Mouse (Mus musculus) heart, adult 8-10 months (tissue): ENCODE measurements at regions not wholly inside any gene's neighbourhood (a gene's known extent, or its start where the extent isn't known, plus 50 kb on each side); places are given as distances from the start of the nearest gene placed in this dataset.
"Not testable (repeated sequence)": the region's sequence is repeated elsewhere in the genome, so short reads cannot be mapped to it uniquely, and the experiment has no call there.

Source experiments
- DNase-seq: peaks from one replicate; pipeline ENCODE4 v3.0.0; 2022; ENCODE audit warnings: low spot score

DNA sequence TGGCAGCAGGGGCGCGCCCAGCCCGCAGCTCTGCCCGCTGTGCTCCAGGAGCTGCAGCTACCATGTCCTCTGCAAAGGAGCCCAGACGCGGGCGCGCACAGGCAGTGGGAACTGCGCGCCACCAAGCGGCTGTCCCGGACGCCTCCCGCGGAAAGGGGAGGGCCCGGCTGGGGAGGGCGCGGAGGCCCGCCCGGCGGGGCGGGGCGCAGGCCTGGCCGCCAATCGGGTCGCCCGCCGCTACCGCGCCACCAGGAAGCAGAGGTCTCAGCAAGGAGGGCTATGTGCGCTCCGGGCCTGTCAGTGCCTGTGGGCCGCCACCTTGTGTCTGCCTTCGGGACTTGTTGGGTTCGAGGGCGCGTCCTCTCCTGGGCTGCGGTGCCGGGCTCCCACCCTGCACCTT, 367.0 kb upstream of the Ywhaq start:
- peak; percentile 24 for DNase-seq

DNA sequence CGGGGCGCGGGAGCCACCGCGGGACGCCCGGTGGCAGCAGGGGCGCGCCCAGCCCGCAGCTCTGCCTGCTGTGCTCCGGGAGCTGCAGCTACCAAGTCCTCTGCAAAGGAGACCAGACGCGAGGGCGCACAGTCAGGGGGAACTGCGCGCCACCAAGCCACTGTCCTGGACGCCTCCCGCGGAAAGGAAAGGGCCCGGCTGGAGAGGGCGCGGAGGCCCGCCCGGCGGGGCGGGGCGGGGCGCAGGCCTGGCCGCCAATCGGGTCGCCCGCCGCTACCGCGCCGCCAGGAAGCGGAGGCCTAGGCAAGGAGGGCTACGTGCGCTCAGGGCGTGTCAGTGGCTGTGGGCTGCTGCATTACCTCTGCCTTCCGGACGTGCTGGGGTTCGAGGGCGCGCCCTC, 361.3 kb upstream of the Ywhaq start:
- DNase-seq, result not testable (repeated sequence)

DNA sequence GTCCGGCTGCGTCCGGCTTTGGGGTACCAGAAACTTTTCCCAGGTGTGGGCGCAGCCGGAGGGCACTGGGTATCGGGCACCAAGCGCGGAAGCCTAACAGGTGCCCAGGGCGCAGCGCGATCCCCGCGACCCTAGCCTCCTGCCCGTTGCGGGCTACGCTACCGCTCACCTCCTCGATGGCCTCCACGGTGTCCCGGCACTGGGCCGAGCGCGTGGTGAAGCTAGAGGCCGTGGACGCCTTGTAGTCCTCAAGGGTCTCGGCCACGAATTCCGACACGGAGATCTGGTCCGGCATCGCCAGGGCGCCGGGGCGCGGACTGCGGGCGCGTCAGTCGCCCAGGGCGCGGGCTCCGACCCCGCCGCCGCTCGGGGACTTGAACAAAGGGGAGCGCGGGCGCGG, 360.9 kb upstream of the Ywhaq start:
- DNase-seq, result not testable (repeated sequence)

DNA sequence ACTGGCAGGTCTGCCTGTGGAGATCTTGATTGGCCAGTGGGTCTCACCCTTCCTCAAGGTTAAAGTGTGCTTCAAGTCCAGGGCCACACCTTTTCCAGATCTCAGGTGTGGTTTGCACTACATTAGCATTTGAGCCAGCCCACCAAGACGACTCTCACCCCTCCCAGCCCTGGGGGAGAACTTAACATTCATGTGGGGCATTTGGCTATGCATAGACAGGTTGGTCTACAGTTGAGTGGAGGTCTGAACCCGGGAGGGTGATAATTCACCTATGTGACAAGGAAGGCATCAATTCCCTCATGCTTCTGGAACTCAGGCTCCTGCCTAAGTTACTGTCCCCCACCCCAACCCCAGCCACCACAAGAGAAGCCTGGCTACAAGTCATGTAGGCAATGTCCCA, 350.3 kb upstream of the Ywhaq start:
- DNase-seq, result not testable (repeated sequence)
